Mouse (Mus musculus) neural tube, embryonic 15.5 days (tissue): ENCODE data around the gene Tdrd9. TPM values are rescaled to one million over a fixed set of nuclear protein-coding genes. Genes with fewer than 3 reads are reported as not detected.
"Not testable (repeated sequence)": the region's sequence is repeated elsewhere in the genome, so short reads cannot be mapped to it uniquely, and the experiment has no call there.

Experiments used
- ATAC-seq: fragments of 200-750 bp; cut with Nextera tagmentation; 2 replicates; pipeline ENCODE4 v1.8.0; 2017; ENCODE audit warnings: mild to moderate bottlenecking, moderate TSS enrichment, moderate library complexity; ENCODE audit not compliant: low FRiP score
- H3K27ac ChIP-seq: fragments of 300-500 bp; sonication (generic); replicated peaks from 2 replicates; pipeline ENCODE4 v1.5.1; 2015; ENCODE audit warnings: mild to moderate bottlenecking, inconsistent platforms
- H3K27me3 ChIP-seq: fragments of 300-500 bp; sonication (generic); replicated peaks from 2 replicates; pipeline ENCODE4 v1.6.1; 2015; ENCODE audit warnings: inconsistent platforms
- H3K36me3 ChIP-seq: fragments of 300-500 bp; sonication (generic); 2 replicates; pipeline ENCODE4 v1.6.1; 2015; ENCODE audit warnings: inconsistent platforms
- H3K4me1 ChIP-seq: fragments of 300-500 bp; sonication (generic); 2 replicates; pipeline ENCODE4 v1.6.1; 2015; ENCODE audit warnings: inconsistent platforms
- H3K4me2 ChIP-seq: fragments of 300-500 bp; sonication (generic); 2 replicates; pipeline ENCODE4 v1.6.1; 2015; ENCODE audit warnings: inconsistent platforms, mild to moderate bottlenecking, moderate library complexity
- H3K4me3 ChIP-seq: fragments of 300-500 bp; sonication (generic); replicated peaks from 2 replicates; pipeline ENCODE4 v1.5.1; 2015; ENCODE audit warnings: mild to moderate bottlenecking, inconsistent platforms
- H3K9ac ChIP-seq: fragments of 300-500 bp; sonication (generic); replicated peaks from 2 replicates; pipeline ENCODE4 v1.6.1; 2015; ENCODE audit warnings: mild to moderate bottlenecking, inconsistent platforms
- H3K9me3 ChIP-seq: fragments of 300-500 bp; sonication (generic); replicated peaks from 2 replicates; pipeline ENCODE4 v1.6.1; 2016; ENCODE audit warnings: inconsistent platforms
- WGBS: fragments of 180-500 bp; shearing (Covaris S2); methylation state at CpG from one replicate; pipeline ENCODE4 v1.1.7; 2015; ENCODE audit warnings: mixed read lengths; 5-methylcytosine and 5-hydroxymethylcytosine counted together
- polyA plus RNA-seq: library from polyadenylated mRNA; unstranded; fragments of >200 nt; fragmentation: Nextera tagmentation; extraction: Ambion mirVana; gene quantifications from 2 replicates; pipeline ENCODE4 v1.2.1, GENCODE M21; 2015

Gene Tdrd9
- polyA plus RNA-seq, 1 experiment from 2014 or later, result 0.37 TPM

DNA sequence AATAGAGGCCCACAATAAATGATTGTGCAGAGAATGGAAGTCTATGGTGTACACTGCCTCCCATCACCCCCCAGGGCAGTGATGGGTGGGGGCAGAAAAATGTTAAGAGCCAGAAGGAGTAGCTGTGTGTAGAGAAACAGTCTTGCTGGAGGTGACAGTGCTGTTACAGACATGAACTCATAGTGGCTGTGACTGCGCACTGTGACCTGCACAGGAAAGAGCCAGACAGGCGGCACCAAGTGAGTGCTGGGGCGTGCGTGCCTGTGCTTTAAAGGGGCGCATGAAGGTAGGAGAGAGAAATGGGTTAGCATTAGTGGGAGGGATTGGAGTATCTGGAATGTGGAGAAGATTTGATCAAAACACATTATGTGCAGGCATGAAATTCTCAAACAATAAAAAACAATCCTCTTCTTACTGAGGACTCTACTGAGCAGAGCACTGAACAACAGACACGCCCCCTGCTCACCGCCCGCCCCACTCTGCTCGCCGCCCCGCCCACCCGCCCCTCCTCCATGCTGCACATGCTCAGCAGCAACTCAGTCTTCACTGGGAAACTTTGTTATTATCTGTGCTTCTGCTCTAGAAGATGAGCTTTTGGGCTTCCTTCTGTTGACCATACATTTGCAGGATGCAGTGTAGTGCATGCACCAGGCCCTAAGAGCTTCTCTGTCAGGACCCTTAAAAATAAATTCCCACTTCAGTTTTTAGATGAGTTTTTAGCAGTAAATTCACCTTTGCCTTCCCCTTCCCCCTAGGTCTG, 41.3 kb downstream of the Tdrd9 start:
- Histone ChIP-seq H3K4me1 (peaks cover 11% of the 10 kb centered on the region), H3K4me3 (peak overlapping the region; percentile 4; the same call in 1 of the 2 replicates), H3K4me2 (peak overlapping the region; percentile 43), H3K27ac (no peak overlapping the region), H3K36me3 (no peaks in the 10 kb centered on the region), H3K27me3 (no peaks in the 10 kb centered on the region), H3K9ac (no peak overlapping the region), H3K9me3 (no peaks in the 10 kb centered on the region)
- 32% methylated on average over 12 of the region's 12 CpGs for WGBS
- ATAC-seq, result peak; percentile 87

DNA sequence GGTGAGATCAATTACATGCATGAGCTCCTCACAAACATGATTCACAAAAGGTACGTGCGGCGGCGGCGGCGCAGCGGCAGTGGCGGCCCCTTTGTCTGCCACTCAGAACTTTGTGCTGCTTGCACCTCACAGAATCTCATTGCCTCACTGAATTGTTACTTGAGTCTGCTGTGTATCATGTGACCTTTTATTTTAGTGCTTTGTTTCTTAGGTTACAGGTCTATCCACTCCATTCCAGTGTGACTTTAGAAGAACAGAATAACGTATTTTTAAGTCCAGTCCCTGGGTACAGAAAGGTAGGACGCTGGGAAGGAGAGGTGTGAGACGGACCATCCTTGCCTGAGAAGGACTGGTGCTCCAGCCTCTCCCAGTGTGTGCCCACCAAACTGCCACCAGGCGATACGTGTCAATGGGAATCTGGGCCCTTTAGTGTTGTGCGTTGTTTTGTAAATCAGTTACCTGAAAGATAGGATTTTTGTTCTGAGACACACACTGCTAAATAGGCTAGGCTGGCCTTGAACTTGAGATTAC, 42.0 kb downstream of the Tdrd9 start:
- H3K9ac ChIP-seq, result no peak overlapping the region
- 0 out of 2 replicates have a peak, but pooled peaks have one; percentile 50 for ATAC-seq

DNA sequence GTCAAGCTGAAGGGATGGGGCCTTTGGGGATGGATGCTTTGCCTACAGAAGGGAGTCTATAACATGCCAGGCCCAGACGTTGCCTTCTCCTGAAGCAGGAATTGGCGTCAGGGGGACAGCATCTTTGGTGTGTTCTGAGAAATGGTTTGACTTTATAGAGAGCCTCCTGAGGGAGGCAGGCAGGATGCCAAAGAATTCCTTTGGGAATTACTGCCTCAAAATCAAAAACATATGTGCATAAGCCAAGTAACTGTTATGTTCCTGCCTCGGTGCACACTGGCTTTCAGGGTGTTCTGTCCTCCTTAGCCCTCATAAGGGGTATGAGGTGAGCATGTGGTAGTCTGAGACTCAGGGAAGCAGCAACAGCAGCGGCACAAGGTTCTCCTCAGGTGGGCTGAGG, 45.0 kb downstream of the Tdrd9 start:
- Histone ChIP-seq H3K9ac (no peak overlapping the region), H3K36me3 (no peaks in the 10 kb centered on the region), H3K27ac (no peak overlapping the region), H3K4me1 (peaks cover 11% of the 10 kb centered on the region), H3K4me3 (no peak overlapping the region), H3K4me2 (no peak overlapping the region), H3K27me3 (no peaks in the 10 kb centered on the region), H3K9me3 (no peaks in the 10 kb centered on the region)
- no peak for ATAC-seq
- 72% methylated on average over 4 of the region's 4 CpGs for WGBS

More for the DNA sequence above, 42.0 kb downstream of the Tdrd9 start:
- H3K4me2 ChIP-seq, result peak overlapping the region; percentile 43
- no peaks in the 10 kb centered on the region for H3K27me3 ChIP-seq
- no peaks in the 10 kb centered on the region for H3K9me3 ChIP-seq
- peak overlapping the region; percentile 4; the same call in 1 of the 2 replicates for H3K4me3 ChIP-seq
- 15% methylated on average over 14 of the region's 14 CpGs for WGBS
- H3K36me3 ChIP-seq, result no peaks in the 10 kb centered on the region
- H3K4me1 ChIP-seq, result peaks cover 11% of the 10 kb centered on the region
- H3K27ac ChIP-seq, result no peak overlapping the region

DNA sequence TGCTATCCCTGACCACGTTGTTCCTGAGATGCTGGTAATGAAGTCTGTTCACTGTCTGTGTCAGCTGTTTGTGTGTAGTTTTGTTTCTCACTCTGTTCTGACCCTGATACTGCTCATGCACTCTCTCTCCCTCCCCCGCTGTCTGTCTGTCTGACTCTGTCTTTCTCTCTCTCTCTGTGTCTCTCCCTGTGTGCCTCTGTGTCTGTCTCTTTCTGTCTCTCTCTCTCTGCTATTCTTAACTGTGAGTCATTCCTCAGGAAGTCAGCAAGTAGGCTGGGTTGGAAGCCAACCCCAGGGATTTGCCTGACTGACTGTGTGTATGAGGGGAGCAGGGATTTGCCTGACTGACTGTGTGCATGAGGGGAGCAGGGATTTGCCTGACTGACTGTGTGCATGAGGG, 51.9 kb downstream of the Tdrd9 start:
- H3K27me3 ChIP-seq, result no peaks in the 10 kb centered on the region
- ATAC-seq, result no peak
- H3K4me2 ChIP-seq, result no peak overlapping the region
- H3K4me3 ChIP-seq, result no peak overlapping the region
- no peaks in the 10 kb centered on the region for H3K9me3 ChIP-seq
- H3K36me3 ChIP-seq, result no peaks in the 10 kb centered on the region
- 84% methylated on average over 2 of the region's 2 CpGs for WGBS
- H3K9ac ChIP-seq, result no peak overlapping the region
- H3K4me1 ChIP-seq, result no peaks in the 10 kb centered on the region
- no peak overlapping the region for H3K27ac ChIP-seq

DNA sequence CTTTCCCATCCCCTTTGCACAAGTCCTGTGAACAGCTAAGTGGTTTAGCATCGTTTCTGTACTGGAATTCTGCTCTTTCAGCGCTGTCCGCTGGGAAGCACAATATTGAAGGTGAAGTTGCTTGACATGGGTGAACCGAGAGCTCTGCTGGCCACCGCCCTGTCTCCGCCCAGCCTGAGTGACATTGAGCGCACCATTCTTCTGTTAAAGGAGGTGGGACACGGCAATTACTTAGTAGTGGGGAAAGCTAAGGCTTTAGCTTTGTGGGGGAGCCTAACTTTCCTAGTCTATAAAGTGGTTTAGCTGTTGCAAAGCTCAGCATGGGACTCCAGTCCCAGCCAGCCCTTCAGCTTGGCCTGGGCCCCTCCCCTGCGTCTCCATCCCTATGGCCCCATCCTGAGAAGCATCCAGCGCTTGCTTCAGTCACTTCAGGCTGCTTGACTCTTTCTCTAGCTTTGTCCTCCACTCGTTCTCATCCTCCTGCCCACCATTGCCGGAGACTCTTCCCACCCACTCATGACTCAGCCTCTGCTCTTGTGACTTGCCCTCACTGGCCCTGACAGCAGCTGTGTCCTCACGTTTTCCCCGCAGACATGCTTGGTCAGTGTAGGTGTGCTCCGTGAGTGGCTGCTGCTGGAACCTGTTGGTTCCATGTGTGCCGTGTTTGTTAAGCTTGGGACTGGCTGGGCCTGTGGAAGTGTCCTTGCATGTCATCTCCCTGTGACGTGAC, 53.4 kb downstream of the Tdrd9 start:
- H3K4me3 ChIP-seq, result no peak overlapping the region
- 66% methylated on average over 17 of the region's 17 CpGs for WGBS

DNA sequence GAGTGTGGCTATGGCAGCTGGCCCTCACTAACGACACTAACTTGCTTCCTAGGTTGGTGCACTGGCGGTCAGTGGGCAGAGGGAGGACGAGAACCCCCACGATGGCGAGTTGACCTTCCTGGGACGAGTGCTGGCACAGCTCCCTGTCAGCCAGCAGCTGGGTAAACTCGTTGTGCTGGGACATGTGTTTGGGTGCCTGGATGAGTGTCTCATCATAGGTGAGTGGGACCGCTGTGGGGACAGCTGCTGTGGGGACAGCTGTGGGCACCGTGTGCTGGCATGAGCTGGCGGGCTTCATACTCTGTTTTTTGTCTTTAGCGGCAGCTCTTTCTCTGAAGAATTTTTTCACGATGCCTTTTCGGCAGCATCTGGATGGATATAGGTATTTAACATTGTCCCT, 54.1 kb downstream of the Tdrd9 start:
- Histone ChIP-seq H3K27ac (no peak overlapping the region), H3K4me1 (no peaks in the 10 kb centered on the region), H3K4me2 (no peak overlapping the region), H3K9me3 (no peaks in the 10 kb centered on the region), H3K4me3 (no peak overlapping the region), H3K27me3 (no peaks in the 10 kb centered on the region), H3K36me3 (no peaks in the 10 kb centered on the region), H3K9ac (no peak overlapping the region)
- no peak for ATAC-seq
- 92% methylated on average over 13 of the region's 13 CpGs for WGBS

More for the DNA sequence above, 53.4 kb downstream of the Tdrd9 start:
- H3K9ac ChIP-seq, result no peak overlapping the region
- H3K9me3 ChIP-seq, result no peaks in the 10 kb centered on the region
- H3K36me3 ChIP-seq, result no peaks in the 10 kb centered on the region
- no peak overlapping the region for H3K27ac ChIP-seq
- no peaks in the 10 kb centered on the region for H3K27me3 ChIP-seq
- ATAC-seq, result no peak
- no peaks in the 10 kb centered on the region for H3K4me1 ChIP-seq
- H3K4me2 ChIP-seq, result no peak overlapping the region

DNA sequence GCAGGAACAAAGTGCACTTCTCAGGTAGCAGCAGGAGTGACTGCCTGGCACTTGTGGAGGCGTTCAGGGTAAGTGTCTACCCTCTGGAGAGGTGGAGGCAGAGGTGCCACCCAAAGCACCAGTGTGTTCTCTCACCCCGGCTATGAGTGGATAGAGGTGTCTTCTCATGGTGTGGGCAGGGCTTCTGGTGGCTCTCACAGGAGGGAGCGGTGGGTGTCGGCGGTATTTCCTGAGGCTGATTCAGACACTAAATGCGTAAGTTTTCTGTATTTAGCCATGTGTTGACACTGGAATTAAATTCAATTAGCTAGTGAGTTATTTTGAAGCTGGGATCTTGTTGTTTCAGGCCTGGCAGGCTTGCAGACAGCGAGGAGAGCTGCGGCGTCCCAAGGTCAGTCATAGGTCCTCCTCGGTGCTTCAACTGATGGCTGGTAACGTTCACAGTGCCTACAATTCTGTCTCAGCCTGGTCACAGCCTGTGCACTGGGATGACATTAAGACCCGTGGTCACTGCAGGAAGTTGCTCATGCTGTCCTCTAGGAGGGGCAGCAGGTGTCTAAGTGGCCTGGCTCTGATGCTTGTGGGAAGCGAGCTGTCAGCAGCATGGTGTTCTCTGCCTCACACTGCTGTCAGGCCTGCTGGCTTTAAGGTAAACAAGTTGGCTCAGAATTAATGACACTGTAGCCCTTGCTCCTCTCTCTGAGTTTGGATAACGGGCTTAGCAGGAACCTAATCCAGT, 54.7 kb downstream of the Tdrd9 start:
- Histone ChIP-seq H3K27me3 (no peaks in the 10 kb centered on the region), H3K4me1 (no peaks in the 10 kb centered on the region), H3K4me3 (no peak overlapping the region), H3K4me2 (no peak overlapping the region), H3K36me3 (no peaks in the 10 kb centered on the region), H3K27ac (no peak overlapping the region), H3K9ac (no peak overlapping the region), H3K9me3 (no peaks in the 10 kb centered on the region)
- WGBS, result 85% methylated on average over 14 of the region's 14 CpGs
- ATAC-seq, result no peak

DNA sequence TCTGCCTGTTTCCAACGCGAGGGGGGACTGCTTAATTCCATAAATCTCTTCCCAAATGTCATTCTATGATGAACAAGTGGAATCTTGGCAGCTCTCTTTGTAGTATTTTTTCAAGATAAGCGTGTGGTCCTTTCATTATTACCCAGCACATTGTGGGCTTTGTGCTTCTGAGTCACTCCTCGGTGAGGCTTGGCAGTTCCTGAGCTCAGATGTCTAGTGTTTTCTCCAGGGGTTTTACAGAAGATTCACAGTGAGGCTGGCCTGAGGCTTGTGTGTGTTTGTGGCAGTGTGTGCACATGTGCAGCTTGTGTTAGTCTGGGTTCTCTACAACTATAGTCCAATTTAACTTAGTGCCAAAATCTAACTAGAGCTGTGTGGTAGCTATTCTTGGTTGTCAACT, 56.0 kb downstream of the Tdrd9 start:
- Histone ChIP-seq H3K4me2 (no peak overlapping the region), H3K9me3 (no peaks in the 10 kb centered on the region), H3K36me3 (no peaks in the 10 kb centered on the region), H3K27me3 (no peaks in the 10 kb centered on the region), H3K9ac (no peak overlapping the region), H3K27ac (no peak overlapping the region), H3K4me3 (no peak overlapping the region), H3K4me1 (no peaks in the 10 kb centered on the region)
- WGBS, result 72% methylated on average over 4 of the region's 4 CpGs
- ATAC-seq, result no peak

DNA sequence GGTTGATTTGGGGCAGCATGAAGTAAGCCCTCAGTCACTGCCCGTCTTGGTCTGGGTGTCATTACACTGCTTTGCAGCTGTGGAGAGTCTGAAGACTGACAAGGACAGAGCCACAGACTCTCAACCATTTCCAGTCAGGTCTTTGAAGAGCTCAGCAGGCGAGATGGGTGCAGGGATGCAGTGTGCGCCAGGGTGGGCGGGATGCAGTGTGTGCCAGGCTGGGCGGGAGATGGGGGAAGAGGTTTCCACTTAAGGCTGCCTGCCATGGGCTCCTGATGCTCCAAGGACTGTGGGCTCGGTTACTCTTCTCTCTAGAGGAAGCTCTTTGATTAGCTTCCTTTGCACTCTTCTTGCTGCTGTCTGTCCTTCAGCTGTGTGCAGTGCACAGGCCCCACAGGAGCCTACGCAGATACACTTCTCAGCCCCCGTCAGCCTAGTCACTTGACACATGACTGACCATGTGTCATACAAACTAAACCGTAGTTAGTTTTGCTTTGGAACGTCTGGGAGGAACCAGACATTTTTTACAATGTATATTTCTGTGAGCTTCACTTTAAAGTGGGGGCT, 62.1 kb downstream of the Tdrd9 start:
- H3K4me2 ChIP-seq, result no peak overlapping the region
- no peak for ATAC-seq
- H3K36me3 ChIP-seq, result no peaks in the 10 kb centered on the region
- H3K27me3 ChIP-seq, result no peaks in the 10 kb centered on the region
- no peak overlapping the region for H3K9ac ChIP-seq
- no peaks in the 10 kb centered on the region for H3K9me3 ChIP-seq
- WGBS, result 83% methylated on average over 10 of the region's 10 CpGs
- no peak overlapping the region for H3K27ac ChIP-seq
- H3K4me1 ChIP-seq, result no peaks in the 10 kb centered on the region
- no peak overlapping the region for H3K4me3 ChIP-seq

DNA sequence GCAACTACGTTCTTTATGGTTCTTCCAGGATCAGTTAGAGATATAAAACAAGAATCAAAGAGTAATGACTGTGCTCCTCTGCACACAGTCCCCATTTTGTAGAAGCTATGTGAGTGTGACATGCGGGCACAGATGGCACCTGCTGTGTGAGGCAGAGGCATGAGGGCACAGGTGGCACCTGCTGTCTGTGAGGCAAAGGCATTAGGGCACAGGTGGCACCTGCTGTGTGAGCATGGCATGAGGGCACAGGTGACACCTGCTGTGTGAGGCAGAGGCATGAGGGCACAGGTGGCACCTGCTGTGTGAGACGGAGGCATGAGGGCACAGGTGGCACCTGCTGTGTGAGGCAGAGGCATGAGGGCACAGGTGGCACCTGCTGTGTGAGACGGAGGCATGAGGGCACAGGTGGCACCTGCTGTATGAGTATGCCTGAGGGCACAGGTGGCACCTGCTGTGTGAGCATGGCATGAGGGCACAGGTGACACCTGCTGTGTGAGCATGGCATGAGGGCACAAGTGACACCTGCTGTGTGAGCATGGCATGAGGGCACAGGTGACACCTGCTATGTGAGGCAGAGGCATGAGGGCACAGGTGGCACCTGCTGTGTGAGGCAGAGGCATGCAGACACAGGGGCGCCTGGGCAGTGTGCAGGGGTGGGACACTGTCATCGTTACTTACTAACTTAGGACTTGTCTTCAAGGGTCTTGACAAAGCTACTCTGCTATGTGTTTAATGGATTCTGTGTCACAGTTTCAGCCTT, 64.2 kb downstream of the Tdrd9 start:
- not testable (repeated sequence) for H3K4me1 ChIP-seq, H3K4me2 ChIP-seq, H3K27ac ChIP-seq, H3K9me3 ChIP-seq, H3K36me3 ChIP-seq, ATAC-seq, H3K27me3 ChIP-seq, H3K9ac ChIP-seq, H3K4me3 ChIP-seq
- WGBS, result 80% methylated on average over 6 of the region's 6 CpGs

DNA sequence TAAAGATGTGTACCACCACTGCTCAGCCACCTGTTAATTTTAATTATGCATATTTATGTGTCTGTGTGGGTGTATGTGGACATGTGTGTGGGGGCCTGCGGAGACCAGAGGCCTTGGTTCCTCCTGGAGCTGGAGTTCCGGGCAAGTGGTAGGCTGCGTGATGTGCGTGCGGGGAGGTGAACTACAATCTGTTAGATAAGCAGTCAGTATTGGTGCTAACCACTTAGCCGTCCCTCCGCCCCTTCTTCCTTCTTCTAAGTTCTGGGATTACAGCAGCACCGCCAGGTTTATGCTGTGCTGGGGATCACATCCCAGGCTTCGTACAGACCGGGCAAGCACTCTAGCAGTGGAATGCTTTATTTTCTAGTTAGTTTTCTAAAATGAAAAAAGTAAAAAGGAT, 67.1 kb downstream of the Tdrd9 start:
- H3K9me3 ChIP-seq, result no peaks in the 10 kb centered on the region
- H3K9ac ChIP-seq, result no peak overlapping the region
- H3K27me3 ChIP-seq, result no peaks in the 10 kb centered on the region
- H3K4me3 ChIP-seq, result no peak overlapping the region
- H3K27ac ChIP-seq, result no peak overlapping the region
- H3K4me2 ChIP-seq, result no peak overlapping the region
- WGBS, result 98% methylated on average over 10 of the region's 10 CpGs
- H3K36me3 ChIP-seq, result no peaks in the 10 kb centered on the region
- ATAC-seq, result no peak
- H3K4me1 ChIP-seq, result no peaks in the 10 kb centered on the region
